Mouse (Mus musculus) heart, embryonic 10.5 days (tissue): ENCODE measurements around the gene Faap20. TPM values are rescaled to one million over a fixed set of nuclear protein-coding genes. Genes with fewer than 3 reads are reported as not detected.

Experiments used
- DNase-seq: peaks from one replicate; pipeline ENCODE4 v3.0.0-alpha.2; 2017; ENCODE audit warnings: low spot score
- H3K27ac ChIP-seq: fragments of 300-500 bp; sonication (generic); 2 replicates; pipeline ENCODE4 v1.5.1; 2016; ENCODE audit warnings: mild to moderate bottlenecking
- H3K27me3 ChIP-seq: fragments of 300-500 bp; sonication (generic); 2 replicates; pipeline ENCODE4 v1.6.1; 2016; ENCODE audit warnings: mild to moderate bottlenecking; ENCODE audit not compliant: poor library complexity, insufficient read depth, severe bottlenecking
- H3K36me3 ChIP-seq: fragments of 300-500 bp; sonication (generic); 2 replicates; pipeline ENCODE4 v1.6.1; 2016; ENCODE audit warnings: mild to moderate bottlenecking, moderate library complexity
- H3K4me1 ChIP-seq: fragments of 300-500 bp; sonication (generic); 2 replicates; pipeline ENCODE4 v1.6.1; 2016; ENCODE audit warnings: mild to moderate bottlenecking
- H3K4me3 ChIP-seq: fragments of 300-500 bp; sonication (generic); 2 replicates; pipeline ENCODE4 v1.5.1; 2016; ENCODE audit warnings: mild to moderate bottlenecking, moderate library complexity
- H3K9me3 ChIP-seq: fragments of 300-500 bp; sonication (generic); 2 replicates; pipeline ENCODE4 v1.6.1; 2016; ENCODE audit warnings: mild to moderate bottlenecking, moderate library complexity
- WGBS: fragments of 180-500 bp; shearing (Covaris S2); methylation state at CpG from one replicate; pipeline ENCODE4 v1.1.7; 2016; 5-methylcytosine and 5-hydroxymethylcytosine counted together
- polyA plus RNA-seq: library from polyadenylated mRNA; unstranded; fragments of >200 nt; fragmentation: Nextera tagmentation; extraction: Ambion mirVana; gene quantifications from 2 replicates; pipeline ENCODE4 v1.2.1, GENCODE M21; 2016

Faap20 gene
- polyA plus RNA-seq, 1 experiment from 2014 or later: 87.4 TPM

DNA sequence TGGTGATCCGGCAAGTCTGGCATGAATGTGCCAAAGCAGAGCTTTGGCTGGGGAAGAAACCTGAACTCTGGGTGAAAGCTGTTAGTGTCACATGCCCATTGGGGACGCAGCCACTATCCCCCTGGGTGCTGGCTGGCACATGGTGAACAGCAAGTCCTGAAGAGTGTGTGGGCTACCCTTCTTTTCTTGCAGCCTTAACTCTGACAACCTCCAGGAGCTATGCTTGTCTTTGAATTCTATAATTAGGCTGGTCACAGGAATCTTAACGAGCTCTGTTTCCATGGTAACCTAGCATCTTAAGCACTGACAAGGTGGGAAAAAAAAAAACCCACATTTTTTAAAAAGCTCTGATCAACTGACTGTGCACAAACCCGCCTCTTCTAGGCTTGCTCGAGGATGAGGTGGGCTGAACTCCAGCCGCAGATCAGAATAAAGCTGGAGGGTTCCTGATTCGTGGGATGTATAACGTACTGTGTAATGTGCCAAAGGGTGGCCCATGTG, 56.0 kb downstream of the Faap20 start:
- WGBS: 60% methylated on average over 8 of the region's 8 CpGs
- Histone ChIP-seq H3K27ac (no peak overlapping the region), H3K4me1 (peaks cover 29% of the 10 kb centered on the region), H3K27me3 (peaks cover 17% of the 10 kb centered on the region; the same call in 1 of the 2 replicates), H3K4me3 (no peak overlapping the region), H3K36me3 (no peaks in the 10 kb centered on the region), H3K9me3 (no peaks in the 10 kb centered on the region)
- no peak for DNase-seq

Other genes with a start within 250 kb of the Faap20 start
- gene Plch2, start 193.0 kb upstream of the Faap20 start, polyA plus RNA-seq: 0.41 and 0.57 TPM in 2 replicates
- 17.3 and 19.4 TPM in 2 replicates for gene Pex10, start 182.8 kb upstream of the Faap20 start, polyA plus RNA-seq
- gene Rer1, start 163.4 kb upstream of the Faap20 start, polyA plus RNA-seq: 144 and 165 TPM in 2 replicates
- 3.6 and 4.6 TPM in 2 replicates for gene Morn1, start 163.2 kb upstream of the Faap20 start, polyA plus RNA-seq
- gene Ski, start 27.2 kb upstream of the Faap20 start, polyA plus RNA-seq: 7.5 and 11.3 TPM in 2 replicates
- gene Prkcz, start 111.6 kb downstream of the Faap20 start, polyA plus RNA-seq: 8.9 and 12.4 TPM in 2 replicates
- gene Gabrd, start 148.3 kb downstream of the Faap20 start, polyA plus RNA-seq: not detected in 2 replicates
- 1.7 and 3.3 TPM in 2 replicates for gene Cfap74, start 159.4 kb downstream of the Faap20 start, polyA plus RNA-seq
- gene Tmem52, start 219.3 kb downstream of the Faap20 start, polyA plus RNA-seq: not detected in 2 replicates
- gene Gnb1, start 241.6 kb downstream of the Faap20 start, polyA plus RNA-seq: 416 and 440 TPM in 2 replicates